Mouse (Mus musculus): ENCODE results near the gene Fmod. TPM values are rescaled to one million over a fixed set of nuclear protein-coding genes. Genes with fewer than 3 reads are reported as not detected.

Gene Fmod
- total and polyA plus RNA-seq, 3 experiments = 9.3 to 14.5 (median 9.4) TPM

GRCm38 (mm10) chr1:134091851-134092250 lies 54.8 kb downstream of the Fmod start:
- intact Hi-C loops (cut with DNase I) = loop anchor here (1.0 kb wide), 1 partner anchor 11 kb away; no protein-coding TSS in a partner anchor
- Histone ChIP-seq H3K9ac (ENCODE audit: low read depth, low read length) (no peak overlapping the region), H3K27ac (peak overlapping the region; percentile 98), H3K4me1 (ENCODE audit: control insufficient read depth, insufficient read depth, low read length) (peaks cover 37% of the 10 kb centered on the region), H3K4me3 (no peak overlapping the region), H3K27me3 (ENCODE audit: control insufficient read depth, insufficient read depth, low read length) (no peaks in the 10 kb centered on the region), H3K36me3 (ENCODE audit: control insufficient read depth, insufficient read depth, low read length) (no peaks in the 10 kb centered on the region), H3K79me2 (replicated peaks; ENCODE audit: control insufficient read depth, insufficient read depth, low read length) (no peaks in the 10 kb centered on the region)
- no peak for TF ChIP-seq POLR2A (IDR thresholded peaks at IDR 0.05; ENCODE audit: insufficient read depth, low read depth, low read length)
- no peak for TF ChIP-seq EP300 (IDR thresholded peaks at IDR 0.05; ENCODE audit: insufficient read depth, low read depth, low read length)
- TF ChIP-seq CTCF (IDR thresholded peaks at IDR 0.05) = no peak
- 78% methylated on average over 3 of the region's 3 CpGs for WGBS
- peak in 1 of 2 experiments; percentile 5 for DNase-seq

- H3K27me3 ChIP-seq (ENCODE audit: control insufficient read depth, insufficient read depth, low read length) = no peaks in the 10 kb centered on the region
- TF ChIP-seq EP300 (IDR thresholded peaks at IDR 0.05; ENCODE audit: insufficient read depth, low read depth, low read length) (no peak), POLR2A (IDR thresholded peaks at IDR 0.05; ENCODE audit: insufficient read depth, low read depth, low read length) (no peak), CTCF (IDR thresholded peaks at IDR 0.05) (no peak)
- H3K4me1 ChIP-seq (ENCODE audit: control insufficient read depth, insufficient read depth, low read length) = peaks cover 36% of the 10 kb centered on the region
Measured at GRCm38 (mm10) chr1:134092368-134092767, 55.3 kb downstream of the Fmod start.

GRCm38 (mm10) chr1:134092852-134093770 lies 56.1 kb downstream of the Fmod start:
- Histone ChIP-seq H3K79me2 (replicated peaks; ENCODE audit: control insufficient read depth, insufficient read depth, low read length) (no peaks in the 10 kb centered on the region), H3K4me1 (ENCODE audit: control insufficient read depth, insufficient read depth, low read length) (peaks cover 42% of the 10 kb centered on the region), H3K4me3 (peak overlapping the region; percentile 43), H3K27ac (peak overlapping the region; percentile 98), H3K9ac (ENCODE audit: low read depth, low read length) (peak overlapping the region; percentile 65), H3K27me3 (ENCODE audit: control insufficient read depth, insufficient read depth, low read length) (no peaks in the 10 kb centered on the region), H3K36me3 (ENCODE audit: control insufficient read depth, insufficient read depth, low read length) (no peaks in the 10 kb centered on the region)
- peak; percentile 97 to 98 for DNase-seq
- TF ChIP-seq CTCF (IDR thresholded peaks at IDR 0.05) (no peak), POLR2A (IDR thresholded peaks at IDR 0.05; ENCODE audit: insufficient read depth, low read depth, low read length) (peak; percentile 57), EP300 (IDR thresholded peaks at IDR 0.05; ENCODE audit: insufficient read depth, low read depth, low read length) (peak; percentile 93)
- intact Hi-C loops (cut with DNase I) = loop anchor here (1.0 kb wide), 1 partner anchor 12 kb away; no protein-coding TSS in a partner anchor
- under 1% methylated on average over 43 of the region's 43 CpGs for WGBS

More at GRCm38 (mm10) chr1:134092368-134092767, 55.3 kb downstream of the Fmod start:
- WGBS = 12% methylated on average over 6 of the region's 6 CpGs
- Histone ChIP-seq H3K4me3 (peak overlapping the region; percentile 26; the same call in 1 of the 2 replicates), H3K27ac (peak overlapping the region; percentile 98), H3K36me3 (ENCODE audit: control insufficient read depth, insufficient read depth, low read length) (no peaks in the 10 kb centered on the region), H3K79me2 (replicated peaks; ENCODE audit: control insufficient read depth, insufficient read depth, low read length) (no peaks in the 10 kb centered on the region), H3K9ac (ENCODE audit: low read depth, low read length) (peak overlapping the region; percentile 17; the same call in 1 of the 2 replicates)
- no peak for DNase-seq
- intact Hi-C loops (cut with DNase I) = loop anchor here (1.0 kb wide), 1 partner anchor 11 kb away; no protein-coding TSS in a partner anchor

- TF ChIP-seq POLR2A (IDR thresholded peaks at IDR 0.05; ENCODE audit: insufficient read depth, low read depth, low read length) (peak; percentile 31; the same call in 1 of the 2 replicates), EP300 (IDR thresholded peaks at IDR 0.05; ENCODE audit: insufficient read depth, low read depth, low read length) (no peak)
- Histone ChIP-seq H3K79me2 (replicated peaks; ENCODE audit: control insufficient read depth, insufficient read depth, low read length) (no peaks in the 10 kb centered on the region), H3K27me3 (ENCODE audit: control insufficient read depth, insufficient read depth, low read length) (no peaks in the 10 kb centered on the region), H3K4me1 (ENCODE audit: control insufficient read depth, insufficient read depth, low read length) (peaks cover 49% of the 10 kb centered on the region), H3K9ac (ENCODE audit: low read depth, low read length) (peak overlapping the region; percentile 65), H3K36me3 (ENCODE audit: control insufficient read depth, insufficient read depth, low read length) (no peaks in the 10 kb centered on the region), H3K27ac (peak overlapping the region; percentile 98), H3K4me3 (peak overlapping the region; percentile 43; the same call in 1 of the 2 replicates)
- 36% methylated on average over 13 of the region's 13 CpGs for WGBS
- intact Hi-C loops (cut with DNase I) = no loop called here
- peak in 1 of 2 experiments; percentile 71 for DNase-seq
Measured at GRCm38 (mm10) chr1:134093771-134094526, 56.9 kb downstream of the Fmod start.

- Histone ChIP-seq H3K9ac (ENCODE audit: low read depth, low read length) (no peak overlapping the region; the same call in 1 of the 2 replicates), H3K4me3 (no peak overlapping the region), H3K79me2 (replicated peaks; ENCODE audit: control insufficient read depth, insufficient read depth, low read length) (no peaks in the 10 kb centered on the region), H3K27me3 (ENCODE audit: control insufficient read depth, insufficient read depth, low read length) (no peaks in the 10 kb centered on the region), H3K4me1 (ENCODE audit: control insufficient read depth, insufficient read depth, low read length) (peaks cover 54% of the 10 kb centered on the region), H3K27ac (peak overlapping the region; percentile 98), H3K36me3 (ENCODE audit: control insufficient read depth, insufficient read depth, low read length) (peaks cover 2% of the 10 kb centered on the region; the same call in 1 of the 2 replicates)
- no peak for TF ChIP-seq CTCF (IDR thresholded peaks at IDR 0.05)
- TF ChIP-seq EP300 (IDR thresholded peaks at IDR 0.05; ENCODE audit: insufficient read depth, low read depth, low read length) = no peak
- no peak for TF ChIP-seq POLR2A (IDR thresholded peaks at IDR 0.05; ENCODE audit: insufficient read depth, low read depth, low read length)
- DNase-seq = peak in 1 of 2 experiments; percentile 41
- intact Hi-C loops (cut with DNase I) = no loop called here
- 61% methylated on average over 7 of the region's 7 CpGs for WGBS
Measured at GRCm38 (mm10) chr1:134095033-134095612, 58.1 kb downstream of the Fmod start.

Data from heart, adult 2 months (tissue).